Comparison of ENCODE assay signal across 12 mouse cellular contexts in the genomic region with DNA sequence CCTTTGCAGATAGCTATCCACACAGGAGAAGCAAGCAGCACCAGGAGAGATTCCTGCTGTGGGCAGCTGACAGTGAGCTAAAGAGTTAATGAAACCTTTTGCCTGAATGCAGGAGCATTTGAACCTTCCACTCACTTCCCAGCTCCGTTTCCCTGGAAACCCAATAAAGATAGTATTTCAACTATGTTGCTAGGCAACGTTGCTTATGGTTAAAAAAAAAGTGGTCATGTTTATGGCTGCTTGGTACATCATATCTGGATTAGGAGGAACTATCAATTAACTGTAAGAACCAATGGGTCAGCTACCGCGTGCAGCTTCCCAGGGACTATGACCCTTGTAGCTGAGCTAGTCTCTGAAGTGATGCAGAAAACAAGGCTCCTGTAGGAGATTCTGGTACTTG. TPM values are rescaled to one million over a fixed set of nuclear protein-coding genes. Genes with fewer than 3 reads are reported as not detected.
DNase-seq lines count a peak whose midpoint lies in the region; ATAC-seq lines count a peak whose summit lies in the region.
"Had no signal": no experiment of that assay in that cellular context is flagged by ENCODE, and none has a peak within 500 bp of the region (broad histone marks: within the 10 kb centered on the region; RNA-seq: fewer than 3 reads in every experiment).

No protein-coding gene starts in this region.

- no peak overlapping the region for H3K4me3 ChIP-seq in embryonic facial prominence, embryonic 11.5 days (ENCODE audit: low read depth, low read length)
- H3K4me3 ChIP-seq in embryonic facial prominence, embryonic 10.5 days = no peak overlapping the region
- H3K4me3 ChIP-seq in midbrain, embryonic 15.5 days = no peak overlapping the region

- peak; percentile 66 for DNase-seq in embryonic facial prominence, embryonic 11.5 days (ENCODE audit: low spot score)
- DNase-seq in embryonic facial prominence, embryonic 10.5 days (ENCODE audit: low spot score) = no peak
- DNase-seq in left cerebral cortex, postnatal 25 days (ENCODE audit: low spot score in 2 of 2) = peak; percentile 36 to 63
- DNase-seq in left cerebral cortex, adult 11 months (ENCODE audit: low spot score) = no peak
- DNase-seq in forelimb bud, embryonic 11.5 days (ENCODE audit: low read depth, low spot score) = peak; percentile 58
- DNase-seq in gastrocnemius, adult 18-20 months (ENCODE audit: low spot score) = no peak
- no peak for DNase-seq in adrenal gland, adult 18-20 months (ENCODE audit: low spot score in 2 of 2)
- DNase-seq: kidney, adult 8-10 months; lung, embryonic 14.5 days had no signal

- H3K4me1 ChIP-seq in embryonic facial prominence, embryonic 11.5 days (ENCODE audit: control insufficient read depth, insufficient read depth, low read length) = no peaks in the 10 kb centered on the region; the same call in 1 of the 2 replicates
- H3K4me1 ChIP-seq in embryonic facial prominence, embryonic 10.5 days = peaks cover 27% of the 10 kb centered on the region
- peaks cover 40% of the 10 kb centered on the region for H3K4me1 ChIP-seq in midbrain, embryonic 15.5 days

- 36% methylated on average over 4 of the region's 4 CpGs for WGBS in embryonic facial prominence, embryonic 11.5 days
- 53% methylated on average over 4 of the region's 4 CpGs for WGBS in embryonic facial prominence, embryonic 10.5 days
- WGBS in midbrain, embryonic 15.5 days = 34% methylated on average over 4 of the region's 4 CpGs

- H3K9me3 ChIP-seq in embryonic facial prominence, embryonic 11.5 days (replicated peaks; ENCODE audit: control insufficient read depth, low read length) = no peaks in the 10 kb centered on the region
- H3K9me3 ChIP-seq in embryonic facial prominence, embryonic 10.5 days = no peaks in the 10 kb centered on the region
- no peaks in the 10 kb centered on the region for H3K9me3 ChIP-seq in midbrain, embryonic 15.5 days

- H3K27ac ChIP-seq in embryonic facial prominence, embryonic 11.5 days (replicated peaks; ENCODE audit: low read depth, low read length) = no peak overlapping the region
- no peak overlapping the region for H3K27ac ChIP-seq in embryonic facial prominence, embryonic 10.5 days (replicated peaks)
- peak overlapping the region; percentile 81 for H3K27ac ChIP-seq in midbrain, embryonic 15.5 days

- no peaks in the 10 kb centered on the region for H3K27me3 ChIP-seq in embryonic facial prominence, embryonic 11.5 days (ENCODE audit: control insufficient read depth, insufficient read depth, low read length)
- H3K27me3 ChIP-seq in embryonic facial prominence, embryonic 10.5 days (replicated peaks; ENCODE audit: low read depth, poor library complexity, severe bottlenecking) = peaks cover 23% of the 10 kb centered on the region; the same call in 1 of the 2 replicates
- H3K27me3 ChIP-seq in midbrain, embryonic 15.5 days (replicated peaks) = no peaks in the 10 kb centered on the region

- no peak overlapping the region for H3K4me2 ChIP-seq in embryonic facial prominence, embryonic 11.5 days (ENCODE audit: low read depth, low read length)
- H3K4me2 ChIP-seq in midbrain, embryonic 15.5 days = peak overlapping the region; percentile 25
- H3K4me2 ChIP-seq: lung, embryonic 14.5 days had no signal

- intact Hi-C loops in left cerebral cortex, postnatal 25 days (cut with DNase I) = no loop called here

- H3K36me3 ChIP-seq in embryonic facial prominence, embryonic 11.5 days (replicated peaks; ENCODE audit: control insufficient read depth, insufficient read depth, low read depth, low read length) = no peaks in the 10 kb centered on the region
- no peaks in the 10 kb centered on the region for H3K36me3 ChIP-seq in embryonic facial prominence, embryonic 10.5 days (replicated peaks)
- no peaks in the 10 kb centered on the region for H3K36me3 ChIP-seq in midbrain, embryonic 15.5 days (replicated peaks)

- no peak for ATAC-seq in embryonic facial prominence, embryonic 11.5 days (replicated peaks; ENCODE audit: insufficient number of reproducible peaks, low FRiP score, low TSS enrichment, low read depth)
- peak; percentile 45 for ATAC-seq in midbrain, embryonic 15.5 days (replicated peaks)

- no peak overlapping the region for H3K9ac ChIP-seq in embryonic facial prominence, embryonic 11.5 days (replicated peaks; ENCODE audit: low read length)
- no peak overlapping the region for H3K9ac ChIP-seq in midbrain, embryonic 15.5 days
- H3K9ac ChIP-seq: lung, embryonic 14.5 days had no signal

RNA-seq across cellular contexts. Expression of a gene that starts 22.1 kb away (rescaled TPM):
- polyA plus RNA-seq in embryonic facial prominence, embryonic 11.5 days (2014; fragmentation: Nextera tagmentation; extraction: Ambion mirVana) = 97.2 and 99.0 TPM in 2 replicates
- 107 and 117 TPM in 2 replicates for polyA plus RNA-seq in embryonic facial prominence, embryonic 10.5 days (2016; fragmentation: Nextera tagmentation; extraction: Ambion mirVana)
- 10 to 100 TPM; 40.1 to 41.6 TPM for total RNA-seq in left cerebral cortex, postnatal 25 days (2021)
- polyA plus RNA-seq in midbrain, embryonic 15.5 days (2015; fragmentation: Nextera tagmentation; extraction: Ambion mirVana) = 158 TPM in 2 replicates
- total RNA-seq in gastrocnemius, adult 18-20 months (2021) = 10 to 100 TPM; 26.1 to 27.5 TPM
- total RNA-seq in adrenal gland, adult 18-20 months (2021) = 10 to 100 TPM; 21.9 to 22.1 TPM

RNA-seq across cellular contexts. Expression of a gene that starts 29.9 kb away (rescaled TPM):
- 0.11 TPM in 1 of 2 replicates, not detected in the other for polyA plus RNA-seq in embryonic facial prominence, embryonic 11.5 days (2014; fragmentation: Nextera tagmentation; extraction: Ambion mirVana)
- polyA plus RNA-seq in embryonic facial prominence, embryonic 10.5 days (2016; fragmentation: Nextera tagmentation; extraction: Ambion mirVana) = 0.05 and 0.08 TPM in 2 replicates
- 1 to 10 TPM; 2.3 to 2.9 TPM for total RNA-seq in left cerebral cortex, postnatal 25 days (2021)
- 0.68 and 0.84 TPM in 2 replicates for polyA plus RNA-seq in midbrain, embryonic 15.5 days (2015; fragmentation: Nextera tagmentation; extraction: Ambion mirVana)
- under 1 TPM; 0.09 to 0.50 TPM for total RNA-seq in gastrocnemius, adult 18-20 months (2021)
- total RNA-seq in adrenal gland, adult 18-20 months (2021) = 1 to 10 TPM; 1.5 to 1.7 TPM
- total RNA-seq: common myeloid progenitor, adult 5-6 weeks had no signal

RNA-seq across cellular contexts. Expression of a gene that starts 32.9 kb away (rescaled TPM):
- polyA plus RNA-seq in embryonic facial prominence, embryonic 11.5 days (2014; fragmentation: Nextera tagmentation; extraction: Ambion mirVana) = 0.15 TPM in 2 replicates
- 0.11 and 0.40 TPM in 2 replicates for polyA plus RNA-seq in embryonic facial prominence, embryonic 10.5 days (2016; fragmentation: Nextera tagmentation; extraction: Ambion mirVana)
- total RNA-seq in left cerebral cortex, postnatal 25 days (2021) = not detected
- not detected in 2 replicates for polyA plus RNA-seq in midbrain, embryonic 15.5 days (2015; fragmentation: Nextera tagmentation; extraction: Ambion mirVana)
- total RNA-seq in gastrocnemius, adult 18-20 months (2021) = not detected
- total RNA-seq in adrenal gland, adult 18-20 months (2021) = under 1 TPM; 0.20 to 0.26 TPM
- total RNA-seq: common myeloid progenitor, adult 5-6 weeks; left cerebral cortex, postnatal 10 days had no signal

RNA-seq across cellular contexts. Expression of a gene that starts 49.9 kb away (rescaled TPM):
- 14.9 and 16.0 TPM in 2 replicates for polyA plus RNA-seq in embryonic facial prominence, embryonic 11.5 days (2014; fragmentation: Nextera tagmentation; extraction: Ambion mirVana)
- polyA plus RNA-seq in embryonic facial prominence, embryonic 10.5 days (2016; fragmentation: Nextera tagmentation; extraction: Ambion mirVana) = 16.3 and 17.0 TPM in 2 replicates
- 1 to 10 TPM; 6.3 to 7.1 TPM for total RNA-seq in left cerebral cortex, postnatal 25 days (2021)
- polyA plus RNA-seq in midbrain, embryonic 15.5 days (2015; fragmentation: Nextera tagmentation; extraction: Ambion mirVana) = 9.7 and 10.4 TPM in 2 replicates
- 1 to 10 TPM; 2.4 to 3.4 TPM for total RNA-seq in gastrocnemius, adult 18-20 months (2021)
- total RNA-seq in adrenal gland, adult 18-20 months (2021) = 1 to 10 TPM; 3.2 to 4.9 TPM

Comparison
In these comparisons a context has a peak if more than half of its experiments do, and no peak if none do; other contexts are left out.
1. DNase-seq: peak in embryonic facial prominence, embryonic 11.5 days (single experiment), left cerebral cortex, postnatal 25 days (2 of 2) and forelimb bud, embryonic 11.5 days (single experiment); none in embryonic facial prominence, embryonic 10.5 days (single experiment), left cerebral cortex, adult 11 months (single experiment), gastrocnemius, adult 18-20 months (single experiment) and adrenal gland, adult 18-20 months (0 of 2).